Mouse (Mus musculus) forebrain, embryonic 11.5 days (tissue): ENCODE measurements around the gene Cryba1. TPM values are rescaled to one million over a fixed set of nuclear protein-coding genes. Genes with fewer than 3 reads are reported as not detected.

Experiments used
- ATAC-seq: fragments of 200-750 bp; cut with Nextera tagmentation; replicated peaks from 2 replicates; pipeline ENCODE4 v1.8.0; 2017; ENCODE audit warnings: moderate TSS enrichment; ENCODE audit not compliant: low FRiP score
- DNase-seq: peaks from one replicate; pipeline ENCODE4 v3.0.0-alpha.2; 2017; ENCODE audit warnings: low spot score
- H3K27ac ChIP-seq: fragments of 300-500 bp; sonication (generic); 2 replicates; pipeline ENCODE4 v1.5.1; 2014; ENCODE audit warnings: low read depth, low read length
- H3K27me3 ChIP-seq: fragments of 300-500 bp; sonication (generic); 2 replicates; pipeline ENCODE4 v1.6.1; 2014; ENCODE audit warnings: mild to moderate bottlenecking, low read length, mixed read lengths; ENCODE audit not compliant: control insufficient read depth, insufficient read depth
- H3K36me3 ChIP-seq: fragments of 300-500 bp; sonication (generic); 2 replicates; pipeline ENCODE4 v1.6.1; 2014; ENCODE audit warnings: mild to moderate bottlenecking, low read length, moderate library complexity, mixed read lengths; ENCODE audit not compliant: control insufficient read depth, insufficient read depth
- H3K4me1 ChIP-seq: fragments of 300-500 bp; sonication (generic); replicated peaks from 2 replicates; pipeline ENCODE4 v1.6.1; 2014; ENCODE audit warnings: low read length, mixed read lengths; ENCODE audit not compliant: control insufficient read depth, insufficient read depth
- H3K4me2 ChIP-seq: fragments of 300-500 bp; sonication (generic); 2 replicates; pipeline ENCODE4 v1.6.1; 2014; ENCODE audit warnings: low read depth, mild to moderate bottlenecking, low read length, moderate library complexity, mixed read lengths; ENCODE audit not compliant: severe bottlenecking
- H3K4me3 ChIP-seq: fragments of 300-500 bp; sonication (generic); 2 replicates; pipeline ENCODE4 v1.5.1; 2014; ENCODE audit warnings: low read depth, low read length
- H3K9ac ChIP-seq: fragments of 300-500 bp; sonication (generic); 2 replicates; pipeline ENCODE4 v1.6.1; 2014; ENCODE audit warnings: low read length
- H3K9me3 ChIP-seq: fragments of 300-500 bp; sonication (generic); 2 replicates; pipeline ENCODE4 v1.6.1; 2016; ENCODE audit warnings: low read length, mixed read lengths; ENCODE audit not compliant: control insufficient read depth
- WGBS: fragments of 180-500 bp; shearing (Covaris S2); extraction: QIAGEN DNeasy Blood & Tissue Kit; methylation state at CpG from one replicate; pipeline ENCODE4 v1.1.7; 2014; 5-methylcytosine and 5-hydroxymethylcytosine counted together
- polyA plus RNA-seq: library from polyadenylated mRNA; unstranded; fragments of >200 nt; fragmentation: Nextera tagmentation; extraction: Ambion mirVana; gene quantifications from 2 replicates; pipeline ENCODE4 v1.2.1, GENCODE M21; 2014

Gene Cryba1
- polyA plus RNA-seq = 0.61 and 1.6 TPM in 2 replicates

DNA sequence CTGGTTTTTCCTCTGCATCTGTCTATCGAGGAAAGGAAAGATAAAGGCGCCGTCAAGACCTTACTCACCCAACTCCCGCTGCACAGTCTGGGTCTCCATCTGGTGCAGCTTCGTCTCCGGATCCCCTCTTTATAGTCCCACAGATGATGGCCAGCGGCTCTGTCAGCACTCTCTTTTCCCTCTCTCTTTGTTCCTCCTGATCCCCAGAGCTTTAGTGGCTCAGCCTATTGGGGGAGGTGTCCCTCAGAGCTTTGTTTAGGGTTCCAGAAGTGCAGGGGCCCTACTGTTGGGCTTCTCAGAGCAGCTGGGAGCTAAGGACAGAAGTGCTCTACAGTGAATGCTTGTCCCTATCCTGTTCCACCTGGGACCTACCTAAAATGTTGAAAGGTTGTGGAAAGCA lies at the start of gene Cryba1:
Gene Cryba1 (minus strand): TSS at position 101 of the 400 bp plus-strand sequence.
- Histone ChIP-seq H3K9me3 (no peaks in the 10 kb centered on the region), H3K9ac (no peak within 1 kb of the TSS), H3K36me3 (no peaks in the 10 kb centered on the region), H3K4me1 (no peaks in the 10 kb centered on the region), H3K27ac (no peak within 1 kb of the TSS), H3K4me2 (no peak within 1 kb of the TSS), H3K4me3 (no peak within 1 kb of the TSS), H3K27me3 (no peaks in the 10 kb centered on the region)
- ATAC-seq = no peak
- DNase-seq = no peak
- WGBS = 41% methylated on average over 7 of the region's 7 CpGs

DNA sequence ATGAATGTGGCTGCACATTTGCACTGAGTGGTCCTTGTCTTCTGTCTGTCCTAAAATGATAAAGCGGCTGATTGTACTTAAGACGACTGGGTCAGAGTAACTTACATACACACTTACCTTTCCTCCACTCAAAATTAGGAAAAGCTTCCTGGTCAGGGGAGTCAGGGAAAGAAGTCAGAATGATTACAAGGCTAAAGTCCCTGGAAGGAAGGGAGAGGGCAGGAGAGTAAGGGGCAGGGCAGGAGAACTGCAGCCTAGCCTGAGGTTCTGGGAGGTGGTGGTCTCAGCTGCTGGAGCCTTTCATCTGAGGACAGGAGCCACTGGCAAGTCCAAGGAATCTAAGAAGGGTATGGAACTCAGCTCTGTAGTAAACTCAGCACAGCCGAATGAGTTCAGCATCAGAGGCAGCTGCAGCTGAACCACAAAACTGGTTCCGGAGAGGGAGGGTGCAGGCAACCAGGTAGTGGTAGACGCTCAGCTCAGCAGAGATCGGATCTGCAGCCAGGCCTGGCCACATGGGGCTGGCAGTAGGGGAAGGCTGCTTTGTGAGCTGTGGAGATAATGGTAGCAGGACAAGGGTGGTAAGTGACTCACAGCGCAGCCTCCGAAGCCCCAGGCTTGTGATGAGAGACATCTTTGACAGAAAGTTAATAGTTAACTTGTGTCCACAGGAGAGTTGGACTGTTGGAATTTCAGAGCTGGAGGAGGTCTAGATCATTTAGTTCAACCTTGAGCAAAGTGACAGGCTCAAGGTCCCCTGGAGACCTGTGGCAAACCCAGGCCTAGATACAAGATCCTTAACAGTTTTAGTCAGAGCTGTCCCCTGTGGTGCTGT lies 47.0 kb upstream of the Cryba1 start:
- ATAC-seq = no peak

DNA sequence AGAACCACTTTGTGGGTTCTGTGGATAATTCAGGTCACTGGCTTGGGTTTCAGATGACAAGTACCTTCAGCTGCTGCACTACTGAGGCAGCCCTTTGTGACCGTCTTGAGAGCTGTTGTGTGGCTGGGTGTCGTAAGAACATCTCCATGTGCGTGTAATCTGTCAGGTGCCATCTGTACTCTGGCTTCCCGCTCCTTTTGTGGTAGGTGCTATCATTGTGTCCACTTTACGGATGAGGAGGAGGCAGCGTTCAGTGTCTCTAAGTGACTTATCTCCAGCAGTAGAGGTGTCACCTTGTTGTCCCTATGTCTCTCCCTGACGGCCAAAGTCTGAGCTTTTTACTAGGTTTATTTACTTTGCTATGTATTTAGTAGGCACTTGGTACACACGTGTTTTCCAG lies 45.3 kb upstream of the Cryba1 start:
- H3K36me3 ChIP-seq = no peaks in the 10 kb centered on the region
- no peak overlapping the region for H3K27ac ChIP-seq
- H3K27me3 ChIP-seq = no peaks in the 10 kb centered on the region; the same call in 1 of the 2 replicates
- WGBS = 88% methylated on average over 8 of the region's 8 CpGs
- no peak overlapping the region for H3K4me3 ChIP-seq
- H3K9ac ChIP-seq = no peak overlapping the region
- H3K4me1 ChIP-seq = peaks cover 14% of the 10 kb centered on the region
- ATAC-seq = no peak
- DNase-seq = no peak
- H3K4me2 ChIP-seq = no peak overlapping the region
- H3K9me3 ChIP-seq = no peaks in the 10 kb centered on the region

More for the DNA sequence above, 47.0 kb upstream of the Cryba1 start:
- Histone ChIP-seq H3K9ac (no peak overlapping the region), H3K4me2 (no peak overlapping the region), H3K27me3 (no peaks in the 10 kb centered on the region), H3K27ac (no peak overlapping the region), H3K4me1 (no peaks in the 10 kb centered on the region), H3K9me3 (no peaks in the 10 kb centered on the region), H3K4me3 (no peak overlapping the region), H3K36me3 (no peaks in the 10 kb centered on the region)
- DNase-seq = no peak
- 78% methylated on average over 8 of the region's 8 CpGs for WGBS

DNA sequence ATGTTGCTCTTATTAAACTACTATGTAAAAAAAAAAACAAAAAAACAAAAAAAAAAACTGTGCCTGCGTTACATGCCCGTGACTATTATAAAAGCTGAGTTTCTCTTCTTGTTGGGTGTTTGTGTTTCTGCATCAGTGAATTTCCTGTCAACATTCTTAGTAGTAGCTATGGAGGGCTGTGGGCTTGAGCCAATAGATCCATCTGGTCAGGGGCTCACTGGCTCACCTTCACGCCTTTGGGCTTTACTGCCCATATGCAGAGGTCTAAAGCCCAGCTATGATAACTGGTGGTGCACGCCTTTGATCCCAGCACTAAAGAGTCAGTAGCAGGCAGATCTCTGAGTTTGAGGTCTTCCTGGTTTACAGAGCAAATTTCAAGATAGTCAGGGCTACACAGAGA lies 44.4 kb upstream of the Cryba1 start:
- Histone ChIP-seq H3K36me3 (no peaks in the 10 kb centered on the region), H3K27me3 (no peaks in the 10 kb centered on the region; the same call in 1 of the 2 replicates), H3K4me3 (no peak overlapping the region), H3K9ac (no peak overlapping the region), H3K4me2 (no peak overlapping the region), H3K4me1 (peaks cover 19% of the 10 kb centered on the region), H3K9me3 (no peaks in the 10 kb centered on the region), H3K27ac (no peak overlapping the region)
- DNase-seq (no peak), ATAC-seq (no peak)
- 88% methylated on average over 4 of the region's 4 CpGs for WGBS

DNA sequence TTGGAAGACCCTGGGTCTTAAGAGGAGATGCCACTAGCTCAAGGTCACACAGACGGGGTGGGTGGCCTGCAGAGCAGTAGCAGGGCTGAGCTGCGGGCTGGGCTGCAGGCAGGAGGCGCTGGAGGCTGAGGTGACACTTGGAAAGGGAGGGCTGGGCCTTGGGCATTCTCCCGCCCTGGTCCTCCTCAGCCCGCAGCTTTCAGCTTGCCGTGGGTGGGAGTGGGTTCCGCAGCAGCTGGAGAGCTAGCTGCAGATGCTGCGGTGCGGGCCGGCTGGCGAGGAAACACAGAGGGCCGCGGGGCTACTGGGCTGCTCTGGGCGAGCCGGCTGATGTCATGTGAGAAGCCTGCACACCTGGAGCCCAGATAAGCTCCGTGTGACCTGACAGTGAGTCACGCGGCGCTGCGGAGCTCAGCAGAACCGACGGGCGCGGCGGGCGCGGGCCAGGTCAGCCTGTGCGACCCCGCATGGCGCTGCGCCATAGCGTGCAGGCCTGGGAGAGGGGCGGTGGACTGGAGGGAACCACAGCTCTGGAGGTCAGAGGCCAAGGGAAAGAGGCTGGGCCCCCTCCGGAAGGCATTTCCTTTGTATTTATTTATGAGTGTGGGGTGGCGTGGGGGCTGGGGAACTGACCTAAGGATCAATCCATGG lies 41.4 kb upstream of the Cryba1 start:
- H3K4me1 ChIP-seq = peaks cover 27% of the 10 kb centered on the region
- WGBS = 1% methylated on average over 35 of the region's 35 CpGs
- ATAC-seq = no peak

DNA sequence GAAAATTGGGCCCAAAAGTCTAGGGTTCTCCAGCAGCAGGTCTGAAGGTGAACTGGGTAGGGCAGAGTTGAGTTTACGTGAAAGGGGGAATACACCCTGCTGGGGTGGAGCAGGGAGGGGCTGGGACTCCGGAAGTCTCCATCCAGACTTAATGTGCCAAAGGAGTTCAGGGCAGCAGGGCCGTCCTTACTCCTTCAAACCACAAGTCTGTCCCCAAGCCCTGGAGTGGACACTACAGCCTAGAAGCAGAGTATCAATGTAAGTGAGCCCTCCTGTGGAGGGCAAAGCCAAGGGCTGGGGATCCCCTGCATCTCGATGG lies 40.3 kb upstream of the Cryba1 start:
- H3K36me3 ChIP-seq = no peaks in the 10 kb centered on the region
- H3K27ac ChIP-seq = no peak overlapping the region
- H3K4me3 ChIP-seq = 0 out of 2 replicates have a peak overlapping the region, but pooled peaks have one; percentile 2
- no peak for ATAC-seq
- no peaks in the 10 kb centered on the region; the same call in 1 of the 2 replicates for H3K27me3 ChIP-seq
- no peaks in the 10 kb centered on the region for H3K9me3 ChIP-seq
- H3K9ac ChIP-seq = no peak overlapping the region
- DNase-seq = no peak
- 49% methylated on average over 4 of the region's 4 CpGs for WGBS
- H3K4me1 ChIP-seq = peaks cover 27% of the 10 kb centered on the region
- H3K4me2 ChIP-seq = no peak overlapping the region

More for the DNA sequence above, 41.4 kb upstream of the Cryba1 start:
- DNase-seq = peak; percentile 71
- no peak overlapping the region for H3K27ac ChIP-seq
- no peaks in the 10 kb centered on the region for H3K36me3 ChIP-seq
- H3K9ac ChIP-seq = peak overlapping the region; percentile 37
- peak overlapping the region; percentile 21 for H3K4me3 ChIP-seq
- H3K27me3 ChIP-seq = no peaks in the 10 kb centered on the region; the same call in 1 of the 2 replicates
- peak overlapping the region; percentile 51 for H3K4me2 ChIP-seq
- H3K9me3 ChIP-seq = no peaks in the 10 kb centered on the region

DNA sequence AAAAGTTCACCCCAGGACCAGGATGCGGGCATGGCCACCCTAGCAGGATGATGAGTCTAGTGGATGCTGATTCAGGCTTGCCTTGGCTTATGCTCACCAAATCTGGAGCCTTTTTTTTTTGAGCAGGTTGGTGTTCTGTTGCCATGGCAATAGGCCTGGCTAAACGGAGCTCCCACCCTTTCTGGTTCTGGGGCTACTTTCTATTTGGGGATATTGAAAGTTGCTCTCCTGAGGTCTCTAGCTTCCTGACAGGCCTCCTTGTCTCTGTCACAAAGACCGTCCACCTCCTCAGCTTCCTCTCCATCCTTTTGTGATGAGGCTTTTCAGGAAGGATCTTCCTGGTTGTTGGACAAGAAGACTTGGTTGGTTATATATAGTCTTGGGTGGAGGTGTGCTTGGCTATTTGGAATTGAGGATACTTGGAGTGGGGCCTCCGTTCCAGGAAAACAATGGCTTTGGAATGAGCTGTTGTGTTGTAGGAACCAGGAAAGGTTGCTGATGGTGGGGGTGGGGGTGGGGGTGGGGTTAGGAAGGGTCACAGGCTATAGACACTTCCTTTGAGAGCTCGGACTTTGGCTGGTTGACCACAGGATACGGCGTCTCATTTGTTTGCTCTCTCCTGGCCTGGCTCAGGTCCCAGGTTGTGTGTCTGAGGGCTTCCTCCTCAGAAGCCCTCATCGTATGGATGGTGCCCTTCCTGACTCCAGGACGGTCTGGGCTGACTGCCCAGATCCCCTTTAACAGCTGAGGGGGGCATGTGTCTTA lies 39.8 kb upstream of the Cryba1 start:
- no peaks in the 10 kb centered on the region for H3K9me3 ChIP-seq
- 66% methylated on average over 9 of the region's 9 CpGs for WGBS
- no peak for DNase-seq
- H3K27me3 ChIP-seq = no peaks in the 10 kb centered on the region; the same call in 1 of the 2 replicates
- no peaks in the 10 kb centered on the region for H3K36me3 ChIP-seq
- no peak for ATAC-seq
- peak overlapping the region; percentile 96; the same call in 1 of the 2 replicates for H3K9ac ChIP-seq
- no peak overlapping the region for H3K27ac ChIP-seq
- peak overlapping the region; percentile 90; the same call in 1 of the 2 replicates for H3K4me3 ChIP-seq
- peak overlapping the region; percentile 71; the same call in 1 of the 2 replicates for H3K4me2 ChIP-seq
- H3K4me1 ChIP-seq = peaks cover 27% of the 10 kb centered on the region

DNA sequence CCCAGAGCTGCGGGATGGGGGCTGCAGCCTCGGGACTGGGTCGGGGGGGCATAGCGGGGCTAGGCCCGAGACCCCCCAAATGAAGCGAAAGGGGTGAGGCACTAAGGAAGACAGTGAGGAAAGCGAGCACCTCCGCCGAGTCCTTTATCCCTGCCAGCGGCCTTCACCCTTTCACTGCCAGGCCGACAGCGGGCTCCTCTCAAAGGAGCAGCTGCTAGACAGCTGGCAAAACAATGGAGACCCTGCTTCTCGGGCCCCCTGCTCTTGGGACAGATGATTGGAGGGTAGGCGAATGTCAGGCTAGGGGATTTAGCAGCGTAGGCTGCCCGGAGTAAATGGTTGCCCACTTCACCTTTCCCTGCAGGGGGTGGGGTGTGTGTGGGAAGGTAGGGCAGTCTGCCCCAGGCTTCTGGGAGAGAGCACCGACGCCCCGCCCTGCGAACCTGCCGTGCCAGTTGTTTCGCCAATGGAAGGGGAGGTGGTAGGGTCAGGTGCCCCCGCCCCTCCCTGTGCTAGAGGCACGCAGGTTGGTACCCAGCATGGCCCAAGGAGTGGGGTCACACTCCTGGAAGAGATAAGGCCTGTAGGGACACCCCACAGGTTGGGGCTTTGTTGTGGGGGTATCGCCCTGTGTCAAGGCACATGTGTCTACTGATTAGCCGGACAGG lies 38.7 kb upstream of the Cryba1 start:
- peak; percentile 82 for DNase-seq
- Histone ChIP-seq H3K9me3 (no peaks in the 10 kb centered on the region), H3K9ac (peak overlapping the region; percentile 96), H3K27ac (peak overlapping the region; percentile 91), H3K4me1 (peaks cover 27% of the 10 kb centered on the region), H3K36me3 (no peaks in the 10 kb centered on the region), H3K27me3 (no peaks in the 10 kb centered on the region; the same call in 1 of the 2 replicates), H3K4me3 (peak overlapping the region; percentile 90), H3K4me2 (peak overlapping the region; percentile 71)
- WGBS = 4% methylated on average over 26 of the region's 26 CpGs
- ATAC-seq = peak; percentile 79
